Mouse (Mus musculus) megakaryocyte, embryonic 14.5 days (primary cell): ENCODE measurements around the gene Usp15.

Experiments used
- FLI1 ChIP-seq: IDR thresholded peaks from 2 replicates; pipeline ENCODE4 v1.6.1; 2012; ENCODE audit warnings: low read length, inconsistent platforms, mixed read lengths
- GATA1 ChIP-seq: IDR thresholded peaks from 3 replicates; pipeline ENCODE4 v1.6.1; 2012; ENCODE audit warnings: mixed read lengths, low read length, inconsistent platforms, borderline replicate concordance

DNA sequence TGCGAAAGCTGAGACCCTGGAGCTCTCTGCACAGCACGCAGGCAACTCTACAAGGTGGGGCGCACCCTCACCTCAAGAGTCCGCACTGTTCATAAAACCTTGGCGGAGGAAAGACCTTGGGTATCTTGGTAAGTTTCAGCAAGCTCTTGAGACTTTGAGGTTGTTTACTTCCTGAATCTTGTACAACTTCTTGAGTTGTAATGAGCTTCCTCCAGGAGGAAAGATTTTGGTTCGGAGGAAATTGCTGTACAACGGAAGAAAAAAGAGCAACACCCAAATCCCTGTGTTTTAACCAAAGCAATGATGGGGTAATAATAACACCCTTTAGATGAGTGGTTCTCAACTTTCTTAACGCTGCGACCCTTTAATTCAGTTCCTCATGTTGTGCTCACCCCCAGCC lies 11.5 kb upstream of the Usp15 start:
- no peak for TF ChIP-seq GATA1
- no peak for TF ChIP-seq FLI1
